Mouse (Mus musculus): Measurements from ENCODE around the gene Gm49486. TPM values are rescaled to one million over a fixed set of nuclear protein-coding genes. Genes with fewer than 3 reads are reported as not detected.
A peak's percentile ranks its signal among the peaks of the same experiment; 100 is the strongest.

Gm49486 gene
- polyA plus RNA-seq, 1 experiment from 2014 or later: 1.5 TPM

DNA sequence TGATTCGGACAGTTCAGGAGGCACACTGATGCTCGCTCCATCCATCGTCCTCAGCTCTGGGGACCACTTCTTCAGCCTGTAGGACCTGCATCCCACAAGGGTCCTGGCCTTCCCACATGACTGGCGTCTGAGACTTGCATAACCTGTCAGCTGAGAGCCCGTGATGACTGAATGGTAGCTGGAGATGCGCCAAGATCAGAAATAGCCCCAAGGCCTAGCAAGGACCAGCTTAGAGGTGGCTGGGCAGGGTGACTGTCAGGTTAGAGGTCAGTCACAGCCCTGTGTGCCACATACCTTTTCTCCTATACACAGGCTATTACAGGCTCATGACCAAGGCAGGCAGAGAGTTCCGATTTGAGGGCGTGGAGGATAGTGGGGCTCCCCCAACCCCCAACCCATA is 33.7 kb upstream of the Gm49486 start:
- no peaks in the 10 kb centered on the region for H3K27me3 ChIP-seq (ENCODE audit: control insufficient read depth, insufficient read depth, low read length)
- ATAC-seq (ENCODE audit: low read depth): no peak
- no peak overlapping the region for H3K4me3 ChIP-seq (ENCODE audit: low read depth, low read length)
- no peaks in the 10 kb centered on the region for H3K9me3 ChIP-seq (ENCODE audit: control insufficient read depth, low read length)
- no peaks in the 10 kb centered on the region; the same call in 1 of the 2 replicates for H3K4me1 ChIP-seq (ENCODE audit: control insufficient read depth, insufficient read depth, low read length)
- WGBS: 87% methylated on average over 8 of the region's 8 CpGs
- H3K27ac ChIP-seq (ENCODE audit: low read depth, low read length): no peak overlapping the region
- H3K4me2 ChIP-seq (ENCODE audit: low read depth, low read length): no peak overlapping the region
- no peaks in the 10 kb centered on the region for H3K36me3 ChIP-seq (ENCODE audit: control insufficient read depth, insufficient read depth, low read length)
- no peak overlapping the region for H3K9ac ChIP-seq (replicated peaks; ENCODE audit: low read depth, low read length)

DNA sequence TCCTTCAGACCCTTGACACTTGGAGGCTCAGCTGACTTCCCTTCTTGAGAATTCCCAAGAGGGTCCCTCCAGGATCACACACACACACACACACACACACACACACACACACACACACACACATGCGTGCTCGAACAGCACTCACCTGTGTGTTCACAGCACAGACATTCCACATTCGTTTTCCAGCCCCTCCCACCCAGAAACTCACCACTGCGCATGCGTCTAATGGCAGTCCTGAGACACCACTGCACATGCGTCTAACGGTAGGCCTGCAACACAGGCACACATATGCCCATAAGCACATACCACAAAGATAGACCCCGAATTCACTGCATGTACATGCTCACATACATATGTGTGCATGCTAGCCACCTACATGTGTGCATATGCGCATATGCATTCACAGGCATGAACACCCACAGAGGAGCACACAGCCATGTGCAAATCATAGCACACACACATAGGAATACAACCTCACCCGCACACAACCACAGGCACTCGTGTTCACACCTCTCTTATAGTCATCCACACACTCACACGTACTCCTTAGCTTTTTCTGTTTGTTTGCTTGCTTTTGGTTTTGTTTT is 29.7 kb upstream of the Gm49486 start:
- H3K4me2 ChIP-seq (ENCODE audit: low read depth, low read length): no peak overlapping the region
- no peaks in the 10 kb centered on the region for H3K27me3 ChIP-seq (ENCODE audit: control insufficient read depth, insufficient read depth, low read length)
- H3K9ac ChIP-seq (replicated peaks; ENCODE audit: low read depth, low read length): no peak overlapping the region
- no peak overlapping the region for H3K27ac ChIP-seq (ENCODE audit: low read depth, low read length)
- no peak for ATAC-seq (ENCODE audit: low read depth)
- no peak overlapping the region for H3K4me3 ChIP-seq (ENCODE audit: low read depth, low read length)
- no peaks in the 10 kb centered on the region for H3K9me3 ChIP-seq (ENCODE audit: control insufficient read depth, low read length)
- 82% methylated on average over 12 of the region's 12 CpGs for WGBS
- peaks cover 13% of the 10 kb centered on the region; the same call in 1 of the 2 replicates for H3K4me1 ChIP-seq (ENCODE audit: control insufficient read depth, insufficient read depth, low read length)
- no peaks in the 10 kb centered on the region for H3K36me3 ChIP-seq (ENCODE audit: control insufficient read depth, insufficient read depth, low read length)

DNA sequence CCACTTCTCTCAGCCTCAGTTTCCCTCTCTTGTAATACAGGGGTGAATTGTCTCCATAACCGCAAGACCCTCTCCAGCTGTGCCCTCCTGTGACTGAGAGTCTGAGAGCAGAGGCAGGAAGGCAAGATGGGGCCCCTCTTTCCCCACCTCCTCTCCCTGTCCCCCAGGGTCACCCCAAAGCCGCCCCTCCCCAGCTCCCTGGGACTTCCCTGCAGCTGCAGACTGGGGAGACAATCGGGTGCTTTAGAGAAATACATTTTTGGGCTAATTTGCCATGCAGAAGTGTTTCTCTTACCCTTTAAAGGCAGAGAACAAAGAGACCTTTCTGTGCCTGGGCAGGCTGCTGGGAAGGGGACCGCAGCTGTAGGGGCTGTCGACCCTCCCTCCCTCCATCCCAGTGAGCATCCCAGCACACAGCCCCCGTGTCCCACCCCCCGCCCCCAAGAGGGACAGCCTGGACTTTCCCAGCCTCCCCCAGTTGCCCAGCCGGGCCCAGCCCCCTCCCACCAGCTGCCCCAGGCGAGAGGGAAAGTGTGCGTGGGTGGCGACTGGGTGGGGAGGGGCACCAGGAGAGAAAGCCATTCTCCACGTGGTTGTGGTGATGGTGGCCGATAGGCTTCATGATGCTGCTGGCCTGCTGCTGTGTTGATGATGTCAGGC is 27.6 kb upstream of the Gm49486 start:
- H3K27ac ChIP-seq (ENCODE audit: low read depth, low read length): peak overlapping the region; percentile 34
- H3K36me3 ChIP-seq (ENCODE audit: control insufficient read depth, insufficient read depth, low read length): no peaks in the 10 kb centered on the region
- no peaks in the 10 kb centered on the region for H3K9me3 ChIP-seq (ENCODE audit: control insufficient read depth, low read length)
- H3K4me3 ChIP-seq (ENCODE audit: low read depth, low read length): no peak overlapping the region
- peak; percentile 83 for ATAC-seq (ENCODE audit: low read depth)
- H3K27me3 ChIP-seq (ENCODE audit: control insufficient read depth, insufficient read depth, low read length): no peaks in the 10 kb centered on the region
- no peak overlapping the region for H3K4me2 ChIP-seq (ENCODE audit: low read depth, low read length)
- 8% methylated on average over 13 of the region's 13 CpGs for WGBS
- H3K9ac ChIP-seq (replicated peaks; ENCODE audit: low read depth, low read length): peak overlapping the region; percentile 28; the same call in 1 of the 2 replicates
- H3K4me1 ChIP-seq (ENCODE audit: control insufficient read depth, insufficient read depth, low read length): peaks cover 13% of the 10 kb centered on the region; the same call in 1 of the 2 replicates

DNA sequence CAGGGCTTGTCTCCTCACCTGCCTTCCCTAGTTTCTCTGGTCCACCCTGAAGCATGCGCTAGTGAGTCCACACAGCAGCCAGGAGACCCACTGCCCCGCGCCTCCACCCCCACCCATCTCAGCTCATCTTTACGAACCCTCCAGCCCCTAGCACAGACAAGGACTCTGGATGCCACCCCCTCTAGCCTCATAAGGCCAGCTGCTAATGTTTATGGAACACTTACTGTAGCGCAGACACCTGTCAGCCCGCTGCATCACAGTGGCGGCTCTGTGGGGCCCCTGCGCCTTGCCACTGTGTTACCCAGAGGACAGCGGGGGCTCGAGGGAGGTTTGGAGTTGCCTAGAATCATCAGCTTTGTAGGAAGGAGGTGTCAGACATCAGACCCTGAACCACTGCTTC is 26.6 kb upstream of the Gm49486 start:
- H3K4me2 ChIP-seq (ENCODE audit: low read depth, low read length): no peak overlapping the region
- no peaks in the 10 kb centered on the region for H3K36me3 ChIP-seq (ENCODE audit: control insufficient read depth, insufficient read depth, low read length)
- no peak overlapping the region for H3K9ac ChIP-seq (replicated peaks; ENCODE audit: low read depth, low read length)
- H3K9me3 ChIP-seq (ENCODE audit: control insufficient read depth, low read length): no peaks in the 10 kb centered on the region
- 24% methylated on average over 10 of the region's 10 CpGs for WGBS
- no peaks in the 10 kb centered on the region for H3K27me3 ChIP-seq (ENCODE audit: control insufficient read depth, insufficient read depth, low read length)
- peak; percentile 64; the same call in 1 of the 2 replicates for ATAC-seq (ENCODE audit: low read depth)
- H3K4me1 ChIP-seq (ENCODE audit: control insufficient read depth, insufficient read depth, low read length): peaks cover 13% of the 10 kb centered on the region; the same call in 1 of the 2 replicates
- peak overlapping the region; percentile 1; the same call in 1 of the 2 replicates for H3K27ac ChIP-seq (ENCODE audit: low read depth, low read length)
- H3K4me3 ChIP-seq (ENCODE audit: low read depth, low read length): no peak overlapping the region

DNA sequence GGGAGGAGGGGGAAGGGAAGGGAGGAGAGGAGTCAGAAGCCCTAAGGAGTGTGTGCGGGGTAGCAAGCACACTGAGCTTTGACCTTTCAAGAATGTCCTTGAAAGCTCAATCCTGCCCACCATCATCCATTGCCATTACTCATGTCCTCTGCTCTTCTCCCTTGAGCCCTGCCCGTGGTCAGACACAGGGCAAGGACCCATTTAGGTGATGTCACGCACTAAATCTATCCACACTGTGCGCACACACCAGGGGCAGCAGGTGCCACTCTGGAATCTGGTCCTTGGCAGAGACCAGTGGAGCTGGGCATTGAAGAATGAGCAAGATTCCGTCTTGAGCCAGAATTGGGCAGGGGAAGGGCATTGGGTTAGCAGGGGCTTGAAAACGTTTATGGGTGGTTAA is 21.0 kb upstream of the Gm49486 start:
- Histone ChIP-seq H3K27me3 (ENCODE audit: control insufficient read depth, insufficient read depth, low read length) (no peaks in the 10 kb centered on the region), H3K36me3 (ENCODE audit: control insufficient read depth, insufficient read depth, low read length) (no peaks in the 10 kb centered on the region), H3K4me2 (ENCODE audit: low read depth, low read length) (no peak overlapping the region), H3K27ac (ENCODE audit: low read depth, low read length) (no peak overlapping the region), H3K4me3 (ENCODE audit: low read depth, low read length) (no peak overlapping the region), H3K4me1 (ENCODE audit: control insufficient read depth, insufficient read depth, low read length) (no peaks in the 10 kb centered on the region), H3K9me3 (ENCODE audit: control insufficient read depth, low read length) (no peaks in the 10 kb centered on the region), H3K9ac (replicated peaks; ENCODE audit: low read depth, low read length) (no peak overlapping the region)
- 79% methylated on average over 6 of the region's 6 CpGs for WGBS
- no peak for ATAC-seq (ENCODE audit: low read depth)

DNA sequence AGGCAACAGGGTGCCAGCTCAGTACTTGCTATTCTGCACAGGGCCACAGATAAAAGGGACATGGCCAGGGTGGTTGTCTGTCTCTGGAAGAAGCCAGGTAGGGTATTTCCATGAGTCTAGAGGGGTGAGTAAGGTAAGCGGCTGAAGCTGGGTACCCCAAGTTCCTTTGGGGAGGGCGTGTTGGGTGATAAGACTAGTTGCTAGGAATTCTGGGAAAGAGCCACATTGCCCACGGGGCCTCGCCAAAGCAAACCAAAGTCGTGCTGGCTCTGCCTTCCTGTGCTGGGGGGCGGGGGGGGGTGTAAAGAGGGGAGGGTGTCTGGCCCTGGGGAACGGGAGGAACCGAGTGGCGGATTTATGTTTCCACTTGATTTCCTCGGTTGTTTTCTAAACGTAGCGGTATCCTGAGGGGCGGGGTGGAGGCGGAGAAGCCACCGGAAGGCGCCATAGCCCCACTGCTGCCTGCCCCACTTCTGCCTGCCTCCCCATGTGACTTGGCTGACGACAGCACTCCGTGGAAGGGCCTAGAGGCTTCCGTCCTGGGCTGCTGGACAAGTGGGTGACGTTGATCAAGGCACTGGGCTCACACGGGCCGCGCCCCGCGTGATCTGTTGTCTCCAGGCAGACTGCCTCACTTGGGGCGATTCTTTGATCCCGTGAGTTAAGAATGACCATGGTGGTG is 20.3 kb upstream of the Gm49486 start:
- H3K36me3 ChIP-seq (ENCODE audit: control insufficient read depth, insufficient read depth, low read length): no peaks in the 10 kb centered on the region
- WGBS: 70% methylated on average over 27 of the region's 27 CpGs

DNA sequence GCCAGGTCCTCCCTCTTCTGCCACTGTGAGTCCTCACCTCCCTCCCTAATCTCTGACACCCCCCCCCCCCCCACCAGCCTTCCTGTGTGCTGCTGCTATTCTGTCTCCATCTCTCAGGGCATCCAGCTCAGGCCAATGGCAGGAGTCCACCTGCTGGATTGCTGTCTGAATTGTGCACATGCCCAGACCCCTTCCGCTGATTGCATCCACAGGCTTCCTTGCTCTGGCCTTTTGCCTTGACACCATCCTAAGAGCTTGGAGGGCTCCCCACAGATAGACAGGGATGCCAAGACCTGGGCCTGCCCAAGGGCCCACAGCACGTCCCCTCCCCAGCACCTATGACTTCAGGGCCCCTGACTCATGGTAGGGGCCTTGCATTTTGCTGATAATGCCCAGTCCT is 18.8 kb upstream of the Gm49486 start:
- Histone ChIP-seq H3K36me3 (ENCODE audit: control insufficient read depth, insufficient read depth, low read length) (no peaks in the 10 kb centered on the region), H3K4me1 (ENCODE audit: control insufficient read depth, insufficient read depth, low read length) (no peaks in the 10 kb centered on the region), H3K9me3 (ENCODE audit: control insufficient read depth, low read length) (no peaks in the 10 kb centered on the region), H3K27me3 (ENCODE audit: control insufficient read depth, insufficient read depth, low read length) (no peaks in the 10 kb centered on the region), H3K4me2 (ENCODE audit: low read depth, low read length) (no peak overlapping the region), H3K27ac (ENCODE audit: low read depth, low read length) (no peak overlapping the region), H3K4me3 (ENCODE audit: low read depth, low read length) (no peak overlapping the region), H3K9ac (replicated peaks; ENCODE audit: low read depth, low read length) (no peak overlapping the region)
- WGBS: 82% methylated on average over 2 of the region's 2 CpGs
- no peak for ATAC-seq (ENCODE audit: low read depth)

More for the DNA sequence above, 20.3 kb upstream of the Gm49486 start:
- Histone ChIP-seq H3K4me2 (ENCODE audit: low read depth, low read length) (no peak overlapping the region), H3K9me3 (ENCODE audit: control insufficient read depth, low read length) (no peaks in the 10 kb centered on the region), H3K27ac (ENCODE audit: low read depth, low read length) (no peak overlapping the region), H3K27me3 (ENCODE audit: control insufficient read depth, insufficient read depth, low read length) (no peaks in the 10 kb centered on the region), H3K9ac (replicated peaks; ENCODE audit: low read depth, low read length) (no peak overlapping the region), H3K4me3 (ENCODE audit: low read depth, low read length) (no peak overlapping the region), H3K4me1 (ENCODE audit: control insufficient read depth, insufficient read depth, low read length) (no peaks in the 10 kb centered on the region)
- ATAC-seq (ENCODE audit: low read depth): no peak

DNA sequence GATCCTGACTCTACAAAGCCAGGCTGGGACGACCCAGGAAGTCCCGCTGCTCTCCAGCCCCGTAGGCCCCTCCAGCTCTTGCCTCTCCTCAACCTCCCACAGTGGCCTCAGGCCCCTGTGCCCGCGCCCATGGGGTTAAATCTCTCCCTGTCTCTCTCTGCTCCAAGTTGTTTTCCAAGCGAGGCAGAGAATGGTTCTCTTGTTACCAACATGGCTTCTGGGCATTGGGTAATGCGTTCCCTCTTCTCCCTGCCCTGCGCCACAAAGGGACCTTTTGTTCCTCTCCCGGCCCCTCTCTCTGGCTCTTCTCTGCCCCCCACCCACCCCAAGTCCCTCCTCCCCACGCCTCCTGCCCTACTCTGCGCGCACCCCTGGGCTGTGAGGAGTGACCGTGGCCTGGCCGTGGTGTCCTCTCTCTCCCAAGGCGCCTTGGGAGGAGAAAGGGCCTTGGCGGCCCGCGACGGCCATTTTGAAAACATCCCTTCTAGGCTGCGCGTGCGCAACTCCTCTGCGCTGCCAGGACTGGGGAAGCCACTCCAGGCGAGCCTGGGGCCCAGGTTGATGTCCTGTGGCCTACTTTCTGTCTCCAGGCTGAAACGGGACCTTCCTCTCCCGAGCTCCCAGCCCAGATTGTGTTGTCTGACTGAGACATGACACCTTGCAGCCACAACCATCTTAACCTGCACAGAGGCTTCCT is 16.3 kb upstream of the Gm49486 start:
- ATAC-seq (ENCODE audit: low read depth): peak; percentile 49; the same call in 1 of the 2 replicates
- H3K4me2 ChIP-seq (ENCODE audit: low read depth, low read length): no peak overlapping the region
- WGBS: 77% methylated on average over 26 of the region's 26 CpGs

More for the DNA sequence above, 16.3 kb upstream of the Gm49486 start:
- Histone ChIP-seq H3K9me3 (ENCODE audit: control insufficient read depth, low read length) (no peaks in the 10 kb centered on the region), H3K27ac (ENCODE audit: low read depth, low read length) (peak overlapping the region; percentile 29; the same call in 1 of the 2 replicates), H3K9ac (replicated peaks; ENCODE audit: low read depth, low read length) (no peak overlapping the region), H3K4me1 (ENCODE audit: control insufficient read depth, insufficient read depth, low read length) (no peaks in the 10 kb centered on the region), H3K4me3 (ENCODE audit: low read depth, low read length) (no peak overlapping the region), H3K27me3 (ENCODE audit: control insufficient read depth, insufficient read depth, low read length) (no peaks in the 10 kb centered on the region), H3K36me3 (ENCODE audit: control insufficient read depth, insufficient read depth, low read length) (no peaks in the 10 kb centered on the region)

Measured in neural tube, embryonic 14.5 days (tissue).